Mouse (Mus musculus) lung, postnatal 0 days (tissue): ENCODE measurements around the gene Gpx8. TPM values are rescaled to one million over a fixed set of nuclear protein-coding genes. Genes with fewer than 3 reads are reported as not detected.
"Not testable (repeated sequence)": the region's sequence is repeated elsewhere in the genome, so short reads cannot be mapped to it uniquely, and the experiment has no call there.

ENCODE experiments used
- ATAC-seq: fragments of 200-750 bp; cut with Nextera tagmentation; 2 replicates; pipeline ENCODE4 v1.8.0; 2017; ENCODE audit warnings: moderate library complexity
- DNase-seq: peaks from one replicate; pipeline ENCODE4 v3.0.0-alpha.2; 2016; ENCODE audit warnings: low spot score
- H3K27ac ChIP-seq: fragments of 300-500 bp; sonication (generic); 2 replicates; pipeline ENCODE4 v1.5.1; 2014; ENCODE audit warnings: antibody characterized with exemption, mild to moderate bottlenecking, low read length, mixed read lengths
- H3K27me3 ChIP-seq: fragments of 300-500 bp; sonication (generic); replicated peaks from 2 replicates; pipeline ENCODE4 v1.6.1; 2014; ENCODE audit warnings: low read length, mixed read lengths; ENCODE audit not compliant: insufficient read depth
- H3K36me3 ChIP-seq: fragments of 300-500 bp; sonication (generic); 2 replicates; pipeline ENCODE4 v1.6.1; 2014; ENCODE audit warnings: low read length, mixed read lengths; ENCODE audit not compliant: insufficient read depth
- H3K4me1 ChIP-seq: fragments of 300-500 bp; sonication (generic); 2 replicates; pipeline ENCODE4 v1.6.1; 2014; ENCODE audit warnings: antibody characterized with exemption, low read depth, low read length, mixed read lengths; ENCODE audit not compliant: insufficient read depth
- H3K4me2 ChIP-seq: fragments of 300-500 bp; sonication (generic); replicated peaks from 2 replicates; pipeline ENCODE4 v1.6.1; 2014; ENCODE audit warnings: low read depth, mild to moderate bottlenecking, low read length, moderate library complexity, mixed read lengths
- H3K4me3 ChIP-seq: fragments of 300-500 bp; sonication (generic); 2 replicates; pipeline ENCODE4 v1.5.1; 2014; ENCODE audit warnings: low read depth, low read length
- H3K9ac ChIP-seq: fragments of 300-500 bp; sonication (generic); replicated peaks from 2 replicates; pipeline ENCODE4 v1.6.1; 2014; ENCODE audit warnings: low read depth, mild to moderate bottlenecking
- H3K9me3 ChIP-seq: fragments of 300-500 bp; sonication (generic); 2 replicates; pipeline ENCODE4 v1.6.1; 2016; ENCODE audit warnings: low read length, mixed read lengths
- CTCF ChIP-seq: IDR thresholded peaks from 2 replicates; pipeline ENCODE4 v1.5.1; 2016; ENCODE audit warnings: antibody characterized with exemption, mild to moderate bottlenecking
- EP300 ChIP-seq: IDR thresholded peaks from 2 replicates; pipeline ENCODE4 v1.6.1; 2016; ENCODE audit warnings: antibody characterized with exemption, mild to moderate bottlenecking, control low read depth
- WGBS: fragments of 180-500 bp; shearing (Covaris S2); extraction: QIAGEN DNeasy Blood & Tissue Kit; methylation state at CpG from one replicate; pipeline ENCODE4 v1.1.7; 2014; 5-methylcytosine and 5-hydroxymethylcytosine counted together
- polyA plus RNA-seq: library from polyadenylated mRNA; unstranded; fragments of >200 nt; fragmentation: Nextera tagmentation; extraction: Ambion mirVana; gene quantifications from 2 replicates; pipeline ENCODE4 v1.2.1, GENCODE M21; 2015

Gpx8 gene
- polyA plus RNA-seq, 1 experiment from 2014 or later = 132 TPM

GRCm38 (mm10) chr13:113031792-113032571 lies 14.2 kb downstream of the Gpx8 start:
- DNase-seq = peak; percentile 47
- peaks cover 12% of the 10 kb centered on the region; the same call in 1 of the 2 replicates for H3K4me1 ChIP-seq
- H3K27me3 ChIP-seq = peaks cover 28% of the 10 kb centered on the region
- peak; percentile 20 for ATAC-seq
- H3K4me2 ChIP-seq = peak overlapping the region; percentile 87
- TF ChIP-seq CTCF (no peak), EP300 (no peak)
- peak overlapping the region; percentile 40 for H3K4me3 ChIP-seq
- H3K27ac ChIP-seq = no peak overlapping the region
- WGBS = under 1% methylated on average over 38 of the region's 40 CpGs
- H3K36me3 ChIP-seq = no peaks in the 10 kb centered on the region
- no peaks in the 10 kb centered on the region for H3K9me3 ChIP-seq
- H3K9ac ChIP-seq = no peak overlapping the region

- DNase-seq = no peak
Observed at GRCm38 (mm10) chr13:113031351-113031750, 14.9 kb downstream of the Gpx8 start.

GRCm38 (mm10) chr13:113023274-113024143 lies 22.7 kb downstream of the Gpx8 start:
- Histone ChIP-seq H3K9me3 (no peaks in the 10 kb centered on the region), H3K36me3 (no peaks in the 10 kb centered on the region), H3K4me3 (no peak overlapping the region), H3K4me2 (no peak overlapping the region), H3K27ac (peak overlapping the region; percentile 32; the same call in 1 of the 2 replicates), H3K9ac (no peak overlapping the region), H3K4me1 (no peaks in the 10 kb centered on the region), H3K27me3 (no peaks in the 10 kb centered on the region; the same call in 1 of the 2 replicates)
- TF ChIP-seq CTCF (no peak), EP300 (peak; percentile 53; the same call in 1 of the 2 replicates)
- ATAC-seq (peak; percentile 60), DNase-seq (peak; percentile 62)
- 53% methylated on average over 17 of the region's 17 CpGs for WGBS

More at GRCm38 (mm10) chr13:113031351-113031750, 14.9 kb downstream of the Gpx8 start:
- H3K9me3 ChIP-seq = no peaks in the 10 kb centered on the region
- H3K27me3 ChIP-seq = peaks cover 28% of the 10 kb centered on the region
- no peaks in the 10 kb centered on the region for H3K36me3 ChIP-seq
- no peak for ATAC-seq
- TF ChIP-seq EP300 (no peak), CTCF (no peak)
- H3K27ac ChIP-seq = no peak overlapping the region
- no peak overlapping the region for H3K9ac ChIP-seq
- no peak overlapping the region for H3K4me3 ChIP-seq
- peaks cover 12% of the 10 kb centered on the region; the same call in 1 of the 2 replicates for H3K4me1 ChIP-seq
- peak overlapping the region; percentile 87 for H3K4me2 ChIP-seq
- 4% methylated on average over 7 of the region's 7 CpGs for WGBS

GRCm38 (mm10) chr13:113022467-113022866 lies 23.7 kb downstream of the Gpx8 start:
- no peaks in the 10 kb centered on the region; the same call in 1 of the 2 replicates for H3K27me3 ChIP-seq
- H3K4me3 ChIP-seq = no peak overlapping the region
- H3K4me1 ChIP-seq = no peaks in the 10 kb centered on the region
- H3K9me3 ChIP-seq = no peaks in the 10 kb centered on the region
- ATAC-seq (no peak), DNase-seq (no peak)
- H3K27ac ChIP-seq = 0 out of 2 replicates have a peak overlapping the region, but pooled peaks have one; percentile 47
- H3K9ac ChIP-seq = no peak overlapping the region
- TF ChIP-seq EP300 (no peak), CTCF (no peak)
- no peak overlapping the region for H3K4me2 ChIP-seq
- H3K36me3 ChIP-seq = no peaks in the 10 kb centered on the region
- WGBS = 68% methylated on average over 8 of the region's 8 CpGs

- Histone ChIP-seq H3K36me3 (no peaks in the 10 kb centered on the region), H3K27ac (no peak overlapping the region), H3K4me1 (no peaks in the 10 kb centered on the region), H3K4me3 (no peak overlapping the region), H3K9ac (no peak overlapping the region), H3K9me3 (no peaks in the 10 kb centered on the region), H3K27me3 (no peaks in the 10 kb centered on the region), H3K4me2 (no peak overlapping the region)
- no peak for TF ChIP-seq EP300
- TF ChIP-seq CTCF = no peak
- WGBS = 78% methylated on average over 2 of the region's 2 CpGs
- DNase-seq = no peak
- ATAC-seq = no peak
Observed at GRCm38 (mm10) chr13:113021521-113021920, 24.7 kb downstream of the Gpx8 start.

- H3K27me3 ChIP-seq, H3K36me3 ChIP-seq, H3K9me3 ChIP-seq, H3K4me1 ChIP-seq, H3K27ac ChIP-seq, H3K9ac ChIP-seq: not testable (repeated sequence)
- Histone ChIP-seq H3K4me2 (peak overlapping the region; percentile 51), H3K4me3 (peak overlapping the region; percentile 41)
- DNase-seq (peak; percentile 54), ATAC-seq (peak; percentile 44; the same call in 1 of the 2 replicates)
- WGBS = 23% methylated on average over 16 of the region's 20 CpGs
Observed at GRCm38 (mm10) chr13:113013174-113013953, 32.8 kb downstream of the Gpx8 start.
